Mouse (Mus musculus): ENCODE measurements at regions not wholly inside any gene's neighbourhood (a gene's known extent, or its start where the extent isn't known, plus 50 kb on each side); places are given as distances from the start of the nearest gene placed in this dataset.

- TF ChIP-seq EP300 (IDR thresholded peaks at IDR 0.05; ENCODE audit: low read depth) (no peak), CTCF (IDR thresholded peaks at IDR 0.05; ENCODE audit: low read depth) (no peak)
Measured at GRCm38 (mm10) chr16:86250021-86250420, 348.4 kb upstream of the Adamts5 start.

Data from liver, embryonic 14.5 days (tissue).